ENCODE assay signal across 22 mouse cellular contexts in the genomic region with DNA sequence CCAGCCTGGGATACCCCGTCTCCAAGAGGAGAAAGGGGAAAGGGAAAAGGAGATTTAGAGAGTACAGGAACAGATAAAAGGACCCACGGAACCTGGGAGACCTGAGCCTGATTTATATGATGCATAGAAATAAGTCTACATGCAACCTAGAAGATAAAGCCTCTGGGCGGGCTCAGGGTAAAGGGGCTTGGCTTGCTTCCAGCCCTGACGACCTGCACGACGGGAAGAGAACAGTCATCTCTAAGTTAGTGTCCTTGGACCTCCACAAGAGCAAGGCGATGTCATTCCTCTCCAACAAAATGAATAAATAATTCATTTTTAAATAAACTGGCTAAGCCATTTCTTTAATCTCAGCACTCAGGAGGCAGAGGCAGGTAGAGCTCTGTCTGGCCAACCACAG. TPM values are rescaled to one million over a fixed set of nuclear protein-coding genes. Genes with fewer than 3 reads are reported as not detected.
A peak's percentile ranks its signal among the peaks of the same experiment; 100 is the strongest.
DNase-seq lines count a peak whose midpoint lies in the region; ATAC-seq and TF ChIP-seq lines count a peak whose summit lies in the region.
"Had no signal": no experiment of that assay in that cellular context is flagged by ENCODE, and none has a peak within 500 bp of the region (broad histone marks: within the 10 kb centered on the region; RNA-seq: fewer than 3 reads in every experiment).

No protein-coding gene starts in this region.

- intact Hi-C loops in heart, adult 2 months (cut with DNase I): no loop called here

- WGBS in heart, embryonic 14.5 days: 54% methylated on average over 7 of the region's 7 CpGs
- 67% methylated on average over 7 of the region's 7 CpGs for WGBS in heart, adult 2 months

- no peak for TF ChIP-seq CTCF in heart, adult 2 months (IDR thresholded peaks at IDR 0.05)
- TF ChIP-seq CTCF in MEL (IDR thresholded peaks at IDR 0.05 in 2 of 3, conservative IDR thresholded peaks at IDR 0.05 in 1 of 3; ENCODE audit: control insufficient read depth in 1 of 3, insufficient read depth in 1 of 3, low read depth in 2 of 3, low read length in 3 of 3, poor library complexity in 1 of 3, severe bottlenecking in 1 of 3): no peak

- no peak for TF ChIP-seq RAD21 in MEL (IDR thresholded peaks at IDR 0.05; ENCODE audit: low read depth, low read length)

- H3K27me3 ChIP-seq in heart, embryonic 14.5 days (ENCODE audit: control insufficient read depth, insufficient read depth, low read length): no peaks in the 10 kb centered on the region
- no peaks in the 10 kb centered on the region for H3K27me3 ChIP-seq in heart, adult 2 months (ENCODE audit: control insufficient read depth, insufficient read depth, low read length)
- H3K27me3 ChIP-seq in MEL (ENCODE audit: control insufficient read depth in 1 of 2, insufficient read depth in 2 of 2, low read length in 2 of 2): no peaks in the 10 kb centered on the region
- H3K27me3 ChIP-seq: embryonic facial prominence, embryonic 15.5 days; hindbrain, embryonic 12.5 days had no signal

- ATAC-seq in cerebellum, adult (ENCODE audit: insufficient number of reproducible peaks, low FRiP score, low TSS enrichment): no peak
- ATAC-seq in heart, embryonic 14.5 days (ENCODE audit: insufficient number of reproducible peaks, insufficient read depth, low FRiP score, low read depth): no peak
- ATAC-seq: CD4-positive, CD25-positive, alpha-beta regulatory T cell, adult 4 months; forebrain, embryonic 14.5 days; hindbrain, embryonic 16.5 days; inflammation-experienced regulatory T-cells, adult 6 months; intestine, postnatal 0 days had no signal

- no peak overlapping the region for H3K4me3 ChIP-seq in heart, embryonic 14.5 days (ENCODE audit: control insufficient read depth in 1 of 2, insufficient read depth in 1 of 2, low read depth in 1 of 2, low read length in 2 of 2)
- no peak overlapping the region for H3K4me3 ChIP-seq in heart, adult 2 months
- H3K4me3 ChIP-seq in MEL (ENCODE audit: control insufficient read depth in 1 of 2, insufficient read depth in 1 of 2, low read depth in 2 of 2, low read length in 2 of 2): no peak overlapping the region
- H3K4me3 ChIP-seq: embryonic facial prominence, embryonic 15.5 days; erythroblast, embryonic 14.5 days; forebrain, embryonic 10.5 days; hindbrain, embryonic 12.5 days had no signal

- H3K27ac ChIP-seq in heart, embryonic 14.5 days (replicated peaks in 1 of 2; ENCODE audit: control insufficient read depth in 1 of 2, insufficient read depth in 1 of 2, low read depth in 2 of 2, low read length in 2 of 2): peak overlapping the region; percentile 15 to 92; a peak in 2 of 4 replicates
- H3K27ac ChIP-seq in heart, adult 2 months: no peak overlapping the region; the same call in 1 of the 2 replicates
- no peak overlapping the region for H3K27ac ChIP-seq in MEL (ENCODE audit: control insufficient read depth, low read depth, low read length)
- H3K27ac ChIP-seq: embryonic facial prominence, embryonic 15.5 days; forebrain, embryonic 10.5 days; hindbrain, embryonic 12.5 days had no signal

- H3K79me2 ChIP-seq in heart, adult 2 months (replicated peaks; ENCODE audit: control insufficient read depth, insufficient read depth, low read length): no peaks in the 10 kb centered on the region
- H3K79me2 ChIP-seq in MEL (ENCODE audit: control insufficient read depth, insufficient read depth, low read length, poor library complexity): no peaks in the 10 kb centered on the region

- peaks cover 63% of the 10 kb centered on the region for H3K36me3 ChIP-seq in heart, embryonic 14.5 days (ENCODE audit: control insufficient read depth, insufficient read depth, low read length)
- H3K36me3 ChIP-seq in heart, adult 2 months (ENCODE audit: control insufficient read depth, insufficient read depth, low read length): no peaks in the 10 kb centered on the region
- peaks cover 3 to 13% of the 10 kb centered on the region in 2 experiments for H3K36me3 ChIP-seq in MEL (ENCODE audit: control insufficient read depth in 1 of 2, insufficient read depth in 2 of 2, low read length in 2 of 2)

- peak; percentile 40 for DNase-seq in adrenal gland, postnatal 10 days
- DNase-seq in adrenal gland, postnatal 4 days (ENCODE audit: low spot score in 2 of 2): no peak
- DNase-seq in cerebellum, adult 9-10 months: peak; percentile 22
- no peak for DNase-seq in heart, adult 2 months
- DNase-seq in MEL (ENCODE audit: low read depth, low spot score): peak; percentile 50
- DNase-seq: B cell, adult 2 months; cerebellum, adult 18-20 months; cerebellum, postnatal 10 days; heart, postnatal 4 days; kidney, adult 8-10 months had no signal

- H3K9me3 ChIP-seq in heart, embryonic 14.5 days (ENCODE audit: control insufficient read depth, low read length): no peaks in the 10 kb centered on the region
- H3K9me3 ChIP-seq in MEL (replicated peaks; ENCODE audit: insufficient read depth, low read length): no peaks in the 10 kb centered on the region
- H3K9me3 ChIP-seq: embryonic facial prominence, embryonic 15.5 days; forebrain, embryonic 10.5 days; G1E; hindbrain, embryonic 12.5 days had no signal

- TF ChIP-seq EP300 in heart, adult 2 months (IDR thresholded peaks at IDR 0.05; ENCODE audit: insufficient read depth, low read depth, low read length): no peak
- TF ChIP-seq EP300 in MEL (IDR thresholded peaks at IDR 0.05; ENCODE audit: low read depth in 1 of 2, low read length in 2 of 2): no peak

- no peak overlapping the region for H3K4me2 ChIP-seq in heart, embryonic 14.5 days (ENCODE audit: low read length)
- H3K4me2 ChIP-seq: embryonic facial prominence, embryonic 15.5 days; hindbrain, embryonic 12.5 days had no signal

- H3K4me1 ChIP-seq in heart, embryonic 14.5 days (ENCODE audit: control insufficient read depth in 2 of 2, insufficient read depth in 2 of 2, low read length in 2 of 2): peaks cover 22 to 27% of the 10 kb centered on the region in 2 experiments
- peaks cover 1% of the 10 kb centered on the region; the same call in 1 of the 2 replicates for H3K4me1 ChIP-seq in heart, adult 2 months (ENCODE audit: control insufficient read depth, insufficient read depth, low read length)
- peaks cover 7 to 13% of the 10 kb centered on the region in 2 experiments for H3K4me1 ChIP-seq in MEL (ENCODE audit: control insufficient read depth in 1 of 2, insufficient read depth in 2 of 2, low read length in 2 of 2)
- H3K4me1 ChIP-seq: embryonic facial prominence, embryonic 15.5 days; forebrain, embryonic 10.5 days; hindbrain, embryonic 12.5 days had no signal

- TF ChIP-seq POLR2A in heart, adult 2 months (IDR thresholded peaks at IDR 0.05; ENCODE audit: insufficient read depth, low read depth, low read length): no peak
- no peak for TF ChIP-seq POLR2A in MEL (IDR thresholded peaks at IDR 0.05; ENCODE audit: control insufficient read depth in 1 of 2, insufficient read depth in 1 of 2, low read depth in 1 of 2, low read length in 2 of 2, poor library complexity in 1 of 2)

- H3K9ac ChIP-seq in heart, embryonic 14.5 days (ENCODE audit: low read length): no peak overlapping the region
- H3K9ac ChIP-seq in heart, adult 2 months (ENCODE audit: low read depth, low read length): no peak overlapping the region
- H3K9ac ChIP-seq in MEL (ENCODE audit: control insufficient read depth, low read depth, low read length, poor library complexity, severe bottlenecking): no peak overlapping the region
- H3K9ac ChIP-seq: embryonic facial prominence, embryonic 15.5 days; hindbrain, embryonic 12.5 days had no signal

RNA-seq across cellular contexts. Expression of a gene that starts 14.1 kb away (rescaled TPM):
- total RNA-seq in adrenal gland, postnatal 10 days (2021): 1 to 10 TPM in 1 of 2 experiments, not detected in 1; 1.3 TPM
- total RNA-seq in adrenal gland, postnatal 4 days (2021): not detected
- 0.74 and 1.2 TPM in 2 replicates for polyA plus RNA-seq in heart, embryonic 14.5 days (2014; fragmentation: Nextera tagmentation; extraction: Ambion mirVana)
- not detected for total RNA-seq in heart, adult 2 months (2021)
- polyA plus RNA-seq in heart, adult 2 months (2012; rRNA removed): 0.27 and 0.73 TPM in 2 replicates
- total RNA-seq in MEL (2012; rRNA removed): not detected in 2 replicates
- not detected for polyA plus RNA-seq in MEL (2012; ENCODE audit: insufficient read depth in 1 of 2, insufficient read length in 2 of 2, low read depth in 1 of 2, low replicate concordance in 2 of 2, missing spikeins in 1 of 2)
- total RNA-seq: G1E had no signal
- polyA plus RNA-seq: CD4-positive, CD25-positive, alpha-beta regulatory T cell, adult 4 months; erythroblast, embryonic 14.5 days; forebrain, embryonic 10.5 days; G1E; inflammation-experienced regulatory T-cells, adult 6 months; intestine, postnatal 0 days had no signal

RNA-seq across cellular contexts. Expression of a gene that starts 14.2 kb away (rescaled TPM):
- 100 to 1,000 TPM; 110 to 422 TPM for total RNA-seq in adrenal gland, postnatal 10 days (2021)
- total RNA-seq in adrenal gland, postnatal 4 days (2021): 10 to 100 TPM; 27.0 to 37.9 TPM
- polyA plus RNA-seq in heart, embryonic 14.5 days (2014; fragmentation: Nextera tagmentation; extraction: Ambion mirVana): 1,549 and 1,575 TPM in 2 replicates
- total RNA-seq in heart, adult 2 months (2021): 1,000 to 10,000 TPM; 5,566 to 6,234 TPM
- polyA plus RNA-seq in heart, adult 2 months (2012; rRNA removed): 6,657 and 8,958 TPM in 2 replicates
- total RNA-seq in MEL (2012; rRNA removed): not detected in 2 replicates
- polyA plus RNA-seq in MEL (2012; ENCODE audit: insufficient read depth in 1 of 2, insufficient read length in 2 of 2, low read depth in 1 of 2, low replicate concordance in 2 of 2, missing spikeins in 1 of 2): under 1 TPM in 1 of 2 experiments, not detected in 1; 0.60 TPM
- total RNA-seq: G1E had no signal
- polyA plus RNA-seq: CD4-positive, CD25-positive, alpha-beta regulatory T cell, adult 4 months; erythroblast, embryonic 14.5 days; G1E had no signal

RNA-seq across cellular contexts. Expression of a gene that starts 37.2 kb away (rescaled TPM):
- total RNA-seq in adrenal gland, postnatal 10 days (2021): 10 to 100 TPM; 35.5 to 38.7 TPM
- 10 to 100 TPM; 32.3 to 34.9 TPM for total RNA-seq in adrenal gland, postnatal 4 days (2021)
- 47.9 and 50.3 TPM in 2 replicates for polyA plus RNA-seq in heart, embryonic 14.5 days (2014; fragmentation: Nextera tagmentation; extraction: Ambion mirVana)
- total RNA-seq in heart, adult 2 months (2021): 10 to 100 TPM; 25.8 to 30.7 TPM
- 15.0 and 25.6 TPM in 2 replicates for polyA plus RNA-seq in heart, adult 2 months (2012; rRNA removed)
- 35.8 and 43.7 TPM in 2 replicates for total RNA-seq in MEL (2012; rRNA removed)
- polyA plus RNA-seq in MEL (2012; ENCODE audit: insufficient read depth in 1 of 2, insufficient read length in 2 of 2, low read depth in 1 of 2, low replicate concordance in 2 of 2, missing spikeins in 1 of 2): 10 to 100 TPM in 1 of 2 experiments, not detected in 1; 62.5 TPM

RNA-seq across cellular contexts. Expression of a gene that starts 37.4 kb away (rescaled TPM):
- total RNA-seq in adrenal gland, postnatal 10 days (2021): 10 to 100 TPM; 35.3 to 39.0 TPM
- 10 to 100 TPM; 56.5 to 61.0 TPM for total RNA-seq in adrenal gland, postnatal 4 days (2021)
- polyA plus RNA-seq in heart, embryonic 14.5 days (2014; fragmentation: Nextera tagmentation; extraction: Ambion mirVana): 68.2 and 74.5 TPM in 2 replicates
- 10 to 100 TPM; 14.5 to 14.9 TPM for total RNA-seq in heart, adult 2 months (2021)
- 15.7 and 22.6 TPM in 2 replicates for polyA plus RNA-seq in heart, adult 2 months (2012; rRNA removed)
- 127 and 133 TPM in 2 replicates for total RNA-seq in MEL (2012; rRNA removed)
- 100 to 1,000 TPM; 151 to 371 TPM for polyA plus RNA-seq in MEL (2012; ENCODE audit: insufficient read depth in 1 of 2, insufficient read length in 2 of 2, low read depth in 1 of 2, low replicate concordance in 2 of 2, missing spikeins in 1 of 2)

RNA-seq across cellular contexts. Expression of a gene that starts 43.6 kb away (rescaled TPM):
- total RNA-seq in adrenal gland, postnatal 10 days (2021): 1 to 10 TPM; 2.9 to 5.1 TPM
- 1 to 10 TPM; 2.5 to 4.2 TPM for total RNA-seq in adrenal gland, postnatal 4 days (2021)
- polyA plus RNA-seq in heart, embryonic 14.5 days (2014; fragmentation: Nextera tagmentation; extraction: Ambion mirVana): 6.0 and 7.5 TPM in 2 replicates
- 1 to 10 TPM; 1.8 to 2.8 TPM for total RNA-seq in heart, adult 2 months (2021)
- polyA plus RNA-seq in heart, adult 2 months (2012; rRNA removed): 1.4 and 1.8 TPM in 2 replicates
- total RNA-seq in MEL (2012; rRNA removed): not detected in 2 replicates
- polyA plus RNA-seq in MEL (2012; ENCODE audit: insufficient read depth in 1 of 2, insufficient read length in 2 of 2, low read depth in 1 of 2, low replicate concordance in 2 of 2, missing spikeins in 1 of 2): under 1 TPM in 1 of 2 experiments, not detected in 1; 0.21 TPM
- total RNA-seq: G1E had no signal
- polyA plus RNA-seq: erythroblast, embryonic 14.5 days; G1E had no signal

Comparison
In these comparisons a context has a peak if more than half of its experiments do, and no peak if none do; other contexts are left out.
1. DNase-seq: peak in adrenal gland, postnatal 10 days (single experiment), cerebellum, adult 9-10 months (single experiment) and MEL (single experiment); none in adrenal gland, postnatal 4 days (0 of 2) and heart, adult 2 months (0 of 2).
2. H3K27ac ChIP-seq: peak in heart, embryonic 14.5 days (2 of 2); none in heart, adult 2 months (single experiment) and MEL (single experiment).
3. RNA of a gene that starts 14.2 kb away (total RNA-seq): 5,566 to 6,234 TPM in heart, adult 2 months, 110 to 422 TPM in adrenal gland, postnatal 10 days and 27.0 to 37.9 TPM in adrenal gland, postnatal 4 days; not detected in MEL; every median in the first group is over 10 times any median in the second.